Mouse (Mus musculus) ES-Bruce4 (cell line): ENCODE measurements at regions not wholly inside any gene's neighbourhood (a gene's known extent, or its start where the extent isn't known, plus 50 kb on each side); places are given as distances from the start of the nearest gene placed in this dataset.

Experiments
- CTCF ChIP-seq: IDR thresholded peaks from one replicate; pipeline ENCODE4 v1.8.1; 2011; ENCODE audit warnings: low read depth, low read length
- EP300 ChIP-seq: IDR thresholded peaks from 2 replicates; pipeline ENCODE4 v1.6.1; 2011; ENCODE audit warnings: low read depth, low read length; ENCODE audit not compliant: insufficient read depth
- POLR2A ChIP-seq: IDR thresholded peaks from one replicate; pipeline ENCODE4 v1.8.1; 2011; ENCODE audit warnings: low read length; ENCODE audit not compliant: insufficient read depth

- TF ChIP-seq CTCF (no peak), EP300 (no peak), POLR2A (no peak)
Measured at GRCm38 (mm10) chr2:166241310-166241709, 85.8 kb upstream of the Sulf2 start.
